Mouse (Mus musculus): ENCODE measurements around the gene Ccdc60.

- TF ChIP-seq CTCF (conservative IDR thresholded peaks at IDR 0.05; ENCODE audit: insufficient read depth, insufficient read length, low read depth, low read length) (no peak), POLR2A (IDR thresholded peaks at IDR 0.05; ENCODE audit: low read depth, low read length) (no peak)
Observed at GRCm38 (mm10) chr5:116322365-116323027, 33.7 kb upstream of the Ccdc60 start.

All from kidney, adult 2 months (tissue).